Mouse (Mus musculus) adrenal gland, postnatal 14 days (tissue): ENCODE measurements around the gene Fn3krp. TPM values are rescaled to one million over a fixed set of nuclear protein-coding genes. Genes with fewer than 3 reads are reported as not detected.

ENCODE experiments used
- DNase-seq: peaks from one replicate; pipeline ENCODE4 v3.0.0; 2021; ENCODE audit warnings: mixed read lengths
- long read RNA-seq, 2 experiments: library from polyadenylated mRNA; stranded (forward); transcript quantifications; one replicate each; pipeline ENCODE4 v2.0.0; 2021
- total RNA-seq: library from RNA; stranded (reverse); gene quantifications from 2 replicates; pipeline ENCODE4 v1.2.3, GENCODE M21; 2021

Gene Fn3krp
- 16.7 and 17.7 TPM in 2 replicates for total RNA-seq
- long read RNA-seq, experiment 1, result 0 reads
- long read RNA-seq, experiment 2, result 0 reads

DNA sequence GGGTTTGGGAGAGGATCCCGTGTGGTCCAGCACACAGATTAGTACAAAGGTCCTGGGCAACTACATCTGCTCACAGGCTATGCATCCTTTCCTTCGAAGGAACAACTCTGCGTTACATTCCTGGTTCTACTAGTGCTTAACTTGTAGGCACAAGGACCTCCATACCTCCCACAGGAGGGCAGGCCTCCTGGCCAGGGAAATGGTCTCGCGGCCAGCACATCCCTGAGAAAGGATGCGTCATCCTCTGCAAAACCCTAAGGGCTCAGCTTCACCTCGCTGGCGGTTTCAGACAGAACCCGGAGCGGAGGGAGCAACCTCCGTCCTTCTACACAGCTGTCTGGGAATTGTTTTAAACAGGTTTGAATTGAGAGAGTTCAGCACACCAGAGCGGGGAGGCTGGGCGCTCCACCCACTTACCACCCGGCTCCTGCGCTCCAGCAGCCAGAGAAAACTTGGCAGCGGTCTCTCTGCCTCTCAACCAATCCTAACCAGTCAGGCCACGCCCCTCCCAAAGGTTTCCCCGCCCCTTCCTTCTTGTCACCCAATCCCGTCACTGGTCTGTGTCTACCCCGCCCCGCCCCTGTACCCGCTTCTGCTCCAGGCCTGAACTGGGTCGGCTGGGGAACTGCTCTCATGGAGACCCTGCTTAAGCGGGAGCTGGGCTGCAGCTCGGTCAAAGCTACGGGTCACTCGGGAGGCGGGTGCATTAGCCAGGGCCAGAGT, at the start of gene Fn3krp:
Gene Fn3krp, plus strand, starts transcription at position 572 of the 723 bp plus-strand sequence.
- peak; percentile 99 for DNase-seq

DNA sequence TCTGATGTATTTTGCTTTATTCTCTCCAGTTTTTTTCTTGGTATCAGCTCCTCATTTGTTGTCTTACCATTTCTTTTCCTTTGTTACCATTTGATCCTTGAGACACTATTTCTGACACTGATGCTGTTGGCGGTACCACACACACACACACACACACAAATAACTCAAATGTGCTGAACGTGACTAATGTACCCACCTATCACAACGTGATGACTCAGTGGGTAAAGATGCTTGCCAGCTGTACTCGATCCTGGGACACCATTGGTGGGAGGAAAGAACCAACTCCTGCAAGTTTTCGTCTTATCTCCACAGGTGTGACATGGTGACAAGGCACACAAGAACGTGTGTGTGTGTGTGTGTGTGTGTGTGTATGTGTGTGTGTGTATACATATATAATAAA, 47.9 kb upstream of the Fn3krp start:
- no peak for DNase-seq

DNA sequence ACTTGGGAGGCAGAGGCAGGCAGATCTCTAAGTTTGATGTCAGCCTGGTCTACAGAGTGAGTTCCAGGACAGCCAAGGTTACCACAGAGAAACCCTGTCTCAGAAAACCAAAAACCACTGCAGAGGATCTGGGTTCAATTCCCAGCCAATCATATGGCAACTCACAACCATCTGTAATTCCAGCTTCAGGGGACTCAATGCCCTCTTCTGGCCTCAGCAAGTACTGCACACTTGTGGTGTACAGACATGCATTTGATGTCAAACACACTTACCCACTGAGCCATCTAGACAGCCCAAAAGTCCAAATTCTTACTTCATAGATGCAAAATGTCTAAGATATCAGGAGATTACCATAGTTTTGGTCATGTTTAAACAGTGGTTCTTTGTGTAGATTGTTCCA, 42.6 kb upstream of the Fn3krp start:
- no peak for DNase-seq

DNA sequence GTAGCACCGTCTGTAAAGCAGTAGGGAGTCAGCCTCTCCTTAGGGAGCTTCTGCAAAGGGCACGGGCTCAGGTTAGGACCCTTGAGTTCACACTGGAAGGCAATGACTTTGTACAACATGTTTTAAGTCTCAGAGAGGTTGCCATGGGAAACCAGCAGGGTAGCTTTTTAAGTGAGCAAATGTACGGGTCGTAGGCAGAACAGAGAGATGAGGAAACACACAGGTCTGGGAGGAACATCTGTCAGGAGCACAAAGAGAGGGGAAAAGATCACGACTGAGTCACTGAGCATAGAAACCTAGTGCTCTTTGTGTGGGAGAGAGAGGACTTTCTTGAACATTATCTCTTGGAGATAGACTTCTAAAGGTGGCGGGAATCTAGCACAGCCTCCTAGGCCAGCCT, 40.9 kb upstream of the Fn3krp start:
- no peak for DNase-seq

DNA sequence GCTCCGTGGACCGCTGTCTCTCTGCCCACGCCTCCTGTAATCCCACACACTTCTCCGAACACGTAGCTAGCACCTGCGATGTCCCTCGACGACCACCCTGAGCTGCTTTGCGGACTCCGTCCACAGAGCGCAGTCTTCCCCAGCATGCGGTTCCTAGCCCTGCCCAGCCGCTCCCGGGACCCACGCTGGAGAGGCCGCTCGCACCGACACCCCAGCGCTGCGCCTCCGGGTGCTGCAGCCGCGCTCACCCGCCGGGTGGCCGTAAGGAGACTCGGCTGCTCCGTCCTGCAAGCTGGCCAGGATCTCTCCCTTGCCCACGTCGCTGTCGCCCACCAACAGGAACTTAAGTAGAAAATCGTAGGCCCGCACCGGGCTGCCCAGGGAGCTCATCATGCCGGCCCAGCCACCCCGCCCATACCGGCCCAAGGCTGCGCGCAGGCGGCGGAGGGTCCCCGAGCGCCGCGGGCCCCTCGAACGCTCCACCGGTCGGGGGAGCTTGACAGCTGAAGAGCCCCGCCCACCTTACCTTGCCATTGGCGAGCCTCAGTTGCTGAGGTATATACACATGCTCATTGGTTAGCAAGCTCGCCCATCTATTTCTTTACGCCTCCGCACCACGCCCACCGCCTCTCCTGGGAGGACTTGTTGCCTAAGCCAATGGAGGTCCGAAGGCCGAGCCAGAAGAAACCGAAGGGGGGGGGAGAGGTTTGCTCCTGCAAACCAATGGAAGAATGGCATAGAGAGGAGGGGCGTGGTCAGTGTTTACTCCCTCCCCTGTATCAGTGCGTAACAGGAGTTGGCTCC, 33.2 kb upstream of the Fn3krp start, which contains the start of gene Rab40b:
Gene Rab40b, minus strand, starts transcription at position 502 of the 804 bp plus-strand sequence.
- DNase-seq, result peak; percentile 97

DNA sequence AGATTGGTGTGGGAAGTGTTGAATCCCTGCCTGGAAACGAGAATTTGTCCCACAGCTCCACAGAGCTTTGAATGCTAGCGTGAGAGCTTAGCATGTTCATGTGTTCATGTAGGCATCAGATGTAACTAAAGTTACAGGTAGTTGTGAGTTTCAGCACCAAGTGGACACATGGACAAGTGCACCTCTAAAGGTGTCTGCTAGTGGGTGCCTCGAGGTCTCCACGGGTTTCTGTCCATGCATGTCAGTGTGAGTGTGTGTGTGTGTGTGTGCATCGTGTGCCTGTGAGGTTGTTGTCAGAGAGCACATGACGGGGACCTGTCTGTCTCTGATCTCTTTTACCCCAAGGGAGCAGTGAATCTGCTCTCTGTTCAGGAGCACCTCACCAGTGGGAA, 32.7 kb upstream of the Fn3krp start:
- DNase-seq, result no peak

DNA sequence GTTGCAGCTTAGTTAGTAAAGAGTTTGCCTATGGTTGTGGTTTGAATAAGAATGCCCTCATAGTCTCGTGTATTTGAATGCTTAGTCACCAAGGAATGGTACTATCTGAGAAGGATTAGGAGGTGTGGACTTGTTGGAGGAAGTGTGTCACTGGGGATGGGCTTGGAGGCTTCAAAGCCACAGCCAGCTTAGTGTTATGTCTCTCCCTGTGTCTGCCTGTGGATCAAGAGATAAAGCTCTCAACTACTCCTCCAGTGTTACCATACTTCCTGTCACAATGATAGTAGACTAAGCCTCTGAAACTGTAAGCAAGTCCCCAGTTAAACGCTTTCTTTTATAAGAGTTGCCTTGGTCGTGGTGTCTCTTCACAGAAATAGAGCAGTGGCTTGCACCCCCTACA, 30.4 kb upstream of the Fn3krp start:
- no peak for DNase-seq

DNA sequence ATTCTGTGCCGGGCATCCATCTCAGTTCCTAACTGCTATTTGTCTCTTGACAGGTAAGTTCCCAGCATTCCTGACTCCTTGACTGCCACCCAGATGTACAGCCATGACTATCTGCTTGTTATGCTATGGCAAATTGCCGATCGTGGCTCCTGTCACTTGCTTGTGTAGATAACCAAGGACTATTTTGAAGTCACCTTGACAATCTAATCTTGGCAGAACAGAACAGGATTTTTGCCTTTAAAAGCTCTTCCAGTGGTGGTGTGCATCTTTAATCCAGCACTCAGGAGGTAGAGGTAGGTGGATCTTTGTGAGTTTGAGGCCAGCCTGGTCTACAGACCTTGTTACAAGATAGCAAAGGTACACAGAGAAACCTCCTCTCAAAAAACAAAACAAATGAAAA, 28.8 kb upstream of the Fn3krp start:
- DNase-seq, result no peak

DNA sequence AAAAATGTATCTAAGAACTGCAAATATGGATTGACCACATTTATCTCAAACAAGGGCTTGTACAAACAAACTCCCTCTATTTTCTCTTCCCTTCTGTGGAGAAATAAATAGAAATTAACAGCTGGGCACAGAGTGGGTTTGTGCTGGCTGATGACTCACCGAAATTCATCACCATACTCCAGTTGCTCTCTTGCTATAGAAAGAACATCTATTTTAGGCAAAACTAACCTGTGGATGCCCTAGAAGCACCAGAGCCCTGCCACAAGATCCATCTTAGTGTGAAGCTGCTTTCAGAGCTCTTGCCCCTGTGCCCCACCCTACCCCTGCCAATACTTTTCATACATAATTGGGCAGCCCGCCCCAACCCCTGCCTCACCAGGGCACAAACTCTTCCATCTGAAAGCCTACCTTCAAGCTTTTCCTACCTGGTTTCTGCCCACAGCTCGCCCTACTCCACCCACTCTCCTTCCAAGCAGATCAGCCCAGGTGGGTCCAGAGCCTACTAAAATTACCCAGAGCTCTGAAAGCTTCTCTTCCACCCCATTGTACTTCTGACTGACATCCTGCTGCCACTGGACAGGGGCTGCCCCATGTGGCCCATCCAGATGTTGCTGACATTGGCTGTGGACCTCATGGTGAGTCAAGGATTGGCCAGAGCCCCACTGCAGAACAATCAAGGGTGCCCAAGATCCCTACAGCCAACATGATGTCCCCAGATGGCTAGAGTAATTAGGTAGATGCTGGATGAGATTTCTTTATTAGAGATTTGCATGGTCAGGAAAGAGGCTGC, 13.6 kb upstream of the Fn3krp start:
- DNase-seq, result no peak

DNA sequence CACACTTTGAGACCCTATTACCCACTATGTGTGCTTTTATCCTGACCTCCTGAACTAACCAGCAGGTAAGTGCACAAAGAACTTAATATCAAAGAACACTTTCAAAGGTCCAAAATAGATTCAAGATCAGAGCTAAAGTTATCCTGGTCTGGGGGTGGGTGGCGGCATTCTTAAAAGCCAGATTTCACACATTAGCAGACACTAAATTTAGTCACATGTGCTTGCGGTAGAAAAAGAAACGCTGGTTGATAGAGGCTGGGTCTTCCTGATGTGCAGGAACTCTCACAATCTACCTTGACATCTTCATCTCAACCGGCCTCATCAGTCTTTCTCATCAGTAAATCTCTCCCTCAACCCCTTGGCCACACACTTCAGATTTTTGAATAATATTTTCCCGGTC, 6.4 kb upstream of the Fn3krp start:
- DNase-seq, result no peak

DNA sequence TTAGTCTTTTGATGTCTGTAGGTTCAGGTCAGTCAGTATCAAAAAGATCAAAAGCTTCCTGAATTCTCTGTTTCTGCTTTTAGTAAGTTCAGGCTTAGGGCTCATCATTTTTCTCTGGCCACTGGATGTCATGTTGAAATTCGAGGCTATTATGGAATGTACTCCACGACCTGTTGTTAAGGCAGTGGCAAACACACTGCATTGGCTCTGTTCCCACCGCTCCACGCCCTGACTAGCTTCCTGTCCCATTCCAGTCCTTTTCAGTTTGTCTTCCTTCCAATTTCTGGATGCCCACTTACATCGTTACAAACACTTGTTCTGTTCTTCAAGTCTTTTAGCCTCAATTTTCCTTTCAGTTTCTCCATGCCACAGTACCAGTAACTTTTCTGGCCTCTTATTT, 5.8 kb upstream of the Fn3krp start:
- no peak for DNase-seq

DNA sequence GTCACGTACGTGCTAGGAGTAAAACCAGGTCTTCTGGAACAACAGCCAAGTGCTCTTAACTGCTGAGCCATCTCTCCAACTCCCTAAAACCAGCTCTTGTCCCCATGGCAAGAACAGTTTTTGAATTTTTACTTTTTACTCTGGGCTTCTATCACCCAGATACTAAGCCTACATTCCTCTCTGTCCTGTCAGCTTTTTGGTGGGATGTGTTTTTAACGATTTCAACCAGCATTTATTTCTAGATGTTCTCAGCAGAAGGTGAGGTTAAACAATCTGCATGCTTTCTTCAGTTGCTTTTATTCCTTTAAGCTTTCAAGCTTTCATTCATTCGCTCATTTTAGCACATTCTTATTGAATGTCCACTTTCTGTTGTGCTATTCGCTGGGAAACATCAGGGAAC, 3.2 kb upstream of the Fn3krp start:
- DNase-seq, result no peak

DNA sequence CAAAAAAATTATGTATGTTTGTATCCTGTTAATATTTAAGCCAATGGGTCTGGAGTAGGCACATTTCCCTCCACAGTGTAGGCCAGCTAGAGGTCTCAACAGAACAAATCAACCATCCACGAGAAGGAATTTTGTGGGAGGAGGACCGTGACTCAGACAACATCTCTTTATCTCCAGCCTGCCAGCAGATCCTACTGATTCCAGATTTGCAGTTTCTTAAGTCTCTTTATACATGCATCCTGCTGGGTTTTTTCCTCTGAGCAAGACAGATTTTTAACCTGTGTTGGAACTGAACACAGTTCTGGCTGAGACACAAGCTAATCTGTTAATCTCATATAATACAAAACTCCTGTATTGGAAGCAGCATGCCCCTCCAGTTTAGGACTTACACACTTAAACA, 2.3 kb upstream of the Fn3krp start:
- DNase-seq, result no peak

DNA sequence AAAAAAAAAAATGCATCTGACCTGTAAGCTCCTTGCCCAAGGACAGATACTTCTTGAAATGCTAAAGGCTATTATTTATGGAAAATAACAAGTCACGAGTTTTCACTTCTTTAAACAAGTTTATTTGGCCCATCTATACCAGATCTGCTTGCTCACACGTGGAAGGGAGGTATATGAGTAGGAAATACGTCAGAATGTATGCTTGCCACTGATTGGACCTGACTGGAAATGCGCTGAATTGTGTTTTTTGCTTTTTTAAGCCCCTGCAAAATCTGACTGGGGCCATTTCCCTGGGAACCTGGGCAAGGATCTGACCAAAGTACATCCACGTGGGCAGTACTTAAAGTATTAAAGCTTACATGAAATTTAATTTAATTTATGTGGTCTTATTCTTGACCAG, 822 bp upstream of the Fn3krp start:
- DNase-seq, result no peak

DNA sequence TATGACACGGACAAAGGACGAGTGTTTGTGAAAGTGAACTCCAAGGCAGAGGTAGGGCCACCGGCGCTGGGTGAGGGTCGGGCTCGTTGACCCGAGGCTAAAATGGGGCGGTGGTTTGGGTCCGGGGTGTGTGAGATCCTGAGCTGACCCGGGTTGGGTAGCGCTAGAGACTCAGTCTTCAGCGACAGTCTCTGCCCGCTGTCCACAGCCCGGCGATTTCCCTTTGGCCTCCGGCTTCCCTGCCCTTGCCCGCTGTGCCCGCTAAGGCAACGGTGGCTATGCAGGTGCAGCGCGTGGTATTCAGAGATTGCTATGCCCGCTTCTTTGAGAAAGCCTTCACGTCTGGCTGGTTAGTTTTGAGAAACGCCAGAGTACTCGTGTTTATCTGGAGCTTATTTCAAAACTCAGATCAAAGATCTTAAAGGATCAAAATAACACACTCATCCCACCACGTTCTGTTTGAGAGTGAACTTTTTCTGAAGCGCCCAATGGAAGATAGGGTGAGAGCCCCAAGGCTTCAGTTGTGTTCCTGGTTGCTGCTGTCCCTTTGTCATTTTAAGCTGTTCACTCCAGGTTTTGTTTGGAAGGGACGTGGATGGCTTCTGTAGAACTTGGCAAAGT, 462 bp downstream of the Fn3krp start:
- DNase-seq, result no peak

DNA sequence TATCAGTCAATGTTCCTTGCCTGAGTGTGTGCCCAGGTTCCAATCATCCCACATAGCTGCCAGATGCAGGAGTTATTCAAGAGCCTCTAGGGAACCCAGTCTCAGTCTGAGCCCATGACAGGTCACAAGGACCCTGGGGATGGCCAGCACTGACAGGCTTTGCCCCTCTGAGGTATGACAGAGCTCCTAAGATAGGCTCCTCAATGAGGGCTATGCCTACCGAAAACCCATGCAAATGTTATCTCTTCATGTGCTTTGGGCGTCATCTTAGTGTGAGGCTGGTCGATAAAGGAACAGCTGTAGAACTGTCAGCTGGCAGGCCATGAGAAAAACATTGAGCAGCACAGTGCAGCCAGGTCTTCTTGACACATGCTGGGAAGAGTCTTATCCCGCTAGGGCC, 12.2 kb downstream of the Fn3krp start:
- DNase-seq, result no peak

DNA sequence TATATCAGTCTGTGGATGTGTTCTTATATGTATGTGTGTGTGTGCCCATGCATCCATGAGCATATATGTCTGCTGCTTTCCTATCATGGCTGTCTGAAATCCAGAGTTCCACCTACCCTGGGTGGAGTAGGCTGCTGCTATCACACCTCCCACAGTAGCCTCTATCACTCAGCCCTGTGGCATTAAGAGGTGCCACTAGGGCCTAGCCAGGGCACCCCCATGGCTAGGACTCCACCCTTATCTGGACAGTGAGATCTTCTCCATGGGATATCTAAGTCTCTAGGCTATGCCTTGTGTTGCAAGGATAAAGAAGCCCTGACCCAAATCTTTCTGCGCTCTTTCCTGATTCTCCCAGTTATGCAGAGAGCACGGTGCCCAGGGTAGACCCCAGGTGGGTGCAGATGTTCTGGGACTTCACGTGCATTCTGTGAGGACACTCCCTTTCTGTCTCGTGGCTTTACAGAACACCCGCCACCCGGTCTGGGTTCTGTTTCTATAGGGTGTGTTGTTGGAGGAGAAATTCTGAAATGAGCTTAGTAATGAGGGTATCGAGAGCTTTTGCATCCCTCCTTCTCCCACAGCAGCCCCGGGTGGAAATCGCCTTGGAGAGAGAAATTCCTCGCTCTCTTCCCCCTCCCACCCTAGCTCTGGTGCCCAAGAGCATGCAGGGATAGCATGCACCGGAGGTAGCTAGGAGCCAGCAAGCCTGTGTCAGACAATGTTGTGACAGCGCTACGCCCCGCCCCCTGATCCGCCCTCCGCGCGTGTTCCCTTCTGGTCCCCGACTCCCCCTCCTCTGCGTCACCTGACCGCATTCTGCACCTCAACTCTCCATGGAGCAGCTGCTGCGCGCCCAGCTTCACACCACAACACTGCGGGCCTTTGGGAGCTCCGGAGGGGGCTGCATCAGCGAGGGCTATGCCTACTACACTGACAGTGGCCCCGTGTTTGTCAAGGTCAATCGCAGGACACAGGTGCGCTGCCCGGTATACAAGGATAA, 13.3 kb downstream of the Fn3krp start, which contains the start of gene Fn3k:
Gene Fn3k, plus strand, starts transcription at position 758 of the 1,000 bp plus-strand sequence.
- peak; percentile 96 for DNase-seq

DNA sequence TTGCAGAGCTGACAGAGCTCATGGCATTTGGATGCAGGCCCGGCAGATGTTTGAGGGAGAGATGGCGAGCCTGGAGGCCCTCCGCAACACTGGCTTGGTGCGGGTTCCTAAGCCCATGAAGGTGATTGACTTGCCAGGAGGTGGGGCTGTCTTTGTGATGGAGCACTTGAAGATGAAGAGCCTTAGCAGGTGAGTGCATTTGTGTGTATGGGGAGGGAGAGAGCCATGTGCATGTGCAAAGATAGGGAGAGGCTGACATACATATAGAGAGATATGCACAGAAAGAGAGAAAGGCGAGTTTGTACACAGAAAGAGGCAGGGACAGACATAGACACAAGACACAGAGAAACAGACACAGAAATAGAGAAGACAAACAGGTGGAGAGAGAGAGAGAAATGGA, 16.0 kb downstream of the Fn3krp start:
- DNase-seq, result no peak

DNA sequence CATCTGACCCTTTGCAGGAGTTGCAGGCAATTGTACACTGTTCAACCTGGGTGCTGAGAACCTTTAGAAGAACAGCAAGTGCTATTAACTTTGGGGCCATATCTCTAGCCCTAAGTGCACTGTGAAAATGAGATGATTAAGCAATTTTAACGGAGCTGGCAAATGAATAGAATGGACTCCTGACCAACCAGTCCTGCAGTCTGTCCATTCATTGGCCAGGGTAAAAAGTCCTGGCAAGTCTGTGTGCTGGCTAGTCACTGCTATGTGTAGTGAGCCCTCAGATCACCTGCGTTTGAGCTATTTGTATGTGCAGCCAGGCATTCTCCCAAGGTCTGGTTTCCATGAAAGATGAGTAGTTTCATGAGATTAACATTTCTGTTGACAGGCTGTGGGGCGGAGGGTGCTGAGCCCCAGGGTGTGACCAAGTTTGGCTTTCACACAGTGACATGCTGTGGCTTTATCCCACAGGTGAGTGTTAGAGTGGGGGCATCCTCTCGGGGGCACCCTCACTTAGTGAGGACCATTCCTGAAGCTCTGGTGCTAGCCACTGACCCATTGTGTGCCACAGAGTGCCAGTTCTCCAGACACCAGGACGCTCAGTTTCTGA, 18.6 kb downstream of the Fn3krp start:
- no peak for DNase-seq

DNA sequence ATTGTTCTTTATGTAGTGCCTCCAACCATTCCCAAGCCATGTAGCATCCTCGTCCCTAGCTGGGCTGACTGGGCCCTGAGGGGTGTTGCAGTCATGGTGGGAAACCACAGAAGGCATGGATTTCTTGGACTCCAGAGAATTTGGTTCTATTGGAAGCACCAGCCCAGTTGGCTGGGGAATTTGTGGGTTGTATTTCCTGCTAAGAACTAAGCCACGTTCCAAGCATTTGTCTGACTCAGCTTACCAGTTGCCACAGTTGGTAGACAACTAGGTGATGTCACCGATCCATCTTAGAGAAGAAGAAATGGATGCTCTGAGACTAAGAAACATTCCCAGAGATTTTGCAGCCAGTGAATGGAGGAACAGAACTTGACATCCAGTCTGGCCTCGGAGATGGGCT, 20.5 kb downstream of the Fn3krp start:
- DNase-seq, result no peak

DNA sequence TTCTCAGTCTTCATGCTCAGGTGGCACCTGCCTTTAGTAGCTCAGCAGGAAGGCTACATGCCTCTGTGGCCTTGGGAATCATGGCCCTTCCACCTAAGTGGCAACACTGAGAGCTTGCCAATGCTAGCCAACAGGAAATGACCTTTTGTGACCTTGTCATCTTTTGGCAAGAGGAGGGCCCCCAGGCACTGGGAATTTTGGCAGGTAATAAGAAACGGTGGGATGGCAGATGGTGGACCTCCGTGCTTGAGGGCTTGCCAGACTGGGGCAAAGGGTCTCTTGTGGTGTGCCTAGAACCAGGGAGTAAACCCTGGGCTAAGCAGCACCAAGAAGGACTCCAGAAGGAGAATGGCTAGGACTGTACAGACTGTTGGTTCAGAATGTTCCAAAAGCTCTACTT, 20.9 kb downstream of the Fn3krp start:
- DNase-seq, result no peak
